Mouse (Mus musculus) bone marrow, adult 2 months (tissue): ENCODE data around the gene Sfn. TPM values are rescaled to one million over a fixed set of nuclear protein-coding genes. Genes with fewer than 3 reads are reported as not detected.
"Not testable (repeated sequence)": the region's sequence is repeated elsewhere in the genome, so short reads cannot be mapped to it uniquely, and the experiment has no call there.

ENCODE experiments used
- H3K27ac ChIP-seq: fragments of 200-500 bp; 2 replicates; pipeline ENCODE4 v1.5.1; 2012; ENCODE audit warnings: low read depth, mild to moderate bottlenecking, control low read depth, inconsistent platforms, low read length; ENCODE audit not compliant: control insufficient read depth, poor library complexity, insufficient read depth
- H3K4me1 ChIP-seq: fragments of 200-500 bp; 2 replicates; pipeline ENCODE4 v1.6.1; 2011; ENCODE audit warnings: low read length; ENCODE audit not compliant: control insufficient read depth, insufficient read depth
- H3K4me3 ChIP-seq: fragments of 200-500 bp; replicated peaks from 2 replicates; pipeline ENCODE3; 2011; ENCODE audit warnings: mild to moderate bottlenecking, low read depth, low read length, control low read depth; ENCODE audit not compliant: control insufficient read depth
- CTCF ChIP-seq: fragments of 200-500 bp; IDR thresholded peaks from 2 replicates; pipeline ENCODE4 v1.5.1; 2011; ENCODE audit warnings: low read length, control low read depth; ENCODE audit not compliant: control insufficient read depth, insufficient read depth
- POLR2A ChIP-seq: fragments of 200-500 bp; IDR thresholded peaks from 2 replicates; pipeline ENCODE4 v1.6.1; 2011; ENCODE audit warnings: low read depth, mild to moderate bottlenecking, control low read depth, low read length, borderline replicate concordance; ENCODE audit not compliant: control insufficient read depth
- WGBS: fragments of 180-500 bp; shearing (Covaris S2); methylation state at CpG from one replicate; pipeline ENCODE4 v1.1.7; 2018; 5-methylcytosine and 5-hydroxymethylcytosine counted together
- polyA plus RNA-seq: library from polyadenylated mRNA; stranded (reverse); fragments of >200 nt; gene quantifications from 2 replicates; pipeline ENCODE4 v1.2.4, GENCODE M21; 2011; ENCODE audit warnings: low replicate concordance; ENCODE audit not compliant: missing spikeins, insufficient read depth, insufficient read length

The Sfn gene
- polyA plus RNA-seq: 10.3 and 19.0 TPM in 2 replicates

DNA sequence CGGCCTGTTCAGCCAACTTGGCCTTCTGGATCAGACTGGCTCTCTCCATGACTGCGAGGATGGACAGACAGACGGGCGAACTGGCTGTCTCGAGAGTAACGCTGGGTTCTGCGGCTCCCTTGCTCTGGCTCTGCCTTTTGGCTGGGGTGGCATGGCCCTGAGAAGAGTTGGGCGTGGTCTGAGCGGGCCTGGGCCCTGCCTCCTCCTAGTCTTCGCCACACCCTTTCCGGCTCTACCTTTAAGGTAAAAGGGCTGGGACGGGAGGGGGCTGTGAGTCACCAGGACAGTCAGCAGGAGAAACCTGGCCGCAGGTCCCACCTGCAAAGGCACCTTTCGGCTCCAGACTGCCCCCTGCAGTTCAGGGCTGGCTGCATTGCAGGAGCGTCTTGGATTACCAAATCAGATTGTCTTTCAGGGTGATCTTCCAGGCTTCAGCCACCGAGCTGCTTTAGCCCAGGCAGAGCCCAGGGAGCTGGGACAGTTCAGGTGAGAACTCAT is at the start of gene Sfn:
Gene Sfn (minus strand): TSS at position 448 of the 498 bp plus-strand sequence.
- no peak within 1 kb of the TSS for H3K27ac ChIP-seq
- H3K4me3 ChIP-seq: no peak within 1 kb of the TSS
- TF ChIP-seq POLR2A (no peak), CTCF (peak; percentile 61)
- no peaks in the 10 kb centered on the region; the same call in 1 of the 2 replicates for H3K4me1 ChIP-seq
- 9% methylated on average over 16 of the region's 16 CpGs for WGBS

DNA sequence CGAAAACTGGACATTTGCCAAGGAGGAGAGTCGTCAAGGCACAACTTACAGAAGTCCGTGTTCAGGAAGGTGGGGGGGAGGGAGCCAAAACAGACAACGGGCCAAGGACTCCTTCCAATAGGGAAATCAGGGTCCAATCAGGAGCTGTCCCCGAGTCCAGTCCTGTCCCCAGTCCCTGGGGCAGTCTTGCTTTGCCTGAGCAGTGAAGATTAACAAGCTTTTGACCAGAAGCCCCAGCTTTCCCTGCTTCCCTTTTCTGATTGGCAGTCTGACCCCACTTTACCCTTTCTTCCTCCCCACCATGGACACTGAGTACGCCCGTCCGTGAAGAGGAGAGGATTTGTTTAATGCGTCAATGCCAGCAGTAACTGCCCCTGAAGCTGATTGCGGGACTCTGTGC is 49.5 kb upstream of the Sfn start:
- H3K27ac ChIP-seq: no peak overlapping the region
- 25% methylated on average over 10 of the region's 10 CpGs for WGBS
- H3K4me1 ChIP-seq: no peaks in the 10 kb centered on the region; the same call in 1 of the 2 replicates

DNA sequence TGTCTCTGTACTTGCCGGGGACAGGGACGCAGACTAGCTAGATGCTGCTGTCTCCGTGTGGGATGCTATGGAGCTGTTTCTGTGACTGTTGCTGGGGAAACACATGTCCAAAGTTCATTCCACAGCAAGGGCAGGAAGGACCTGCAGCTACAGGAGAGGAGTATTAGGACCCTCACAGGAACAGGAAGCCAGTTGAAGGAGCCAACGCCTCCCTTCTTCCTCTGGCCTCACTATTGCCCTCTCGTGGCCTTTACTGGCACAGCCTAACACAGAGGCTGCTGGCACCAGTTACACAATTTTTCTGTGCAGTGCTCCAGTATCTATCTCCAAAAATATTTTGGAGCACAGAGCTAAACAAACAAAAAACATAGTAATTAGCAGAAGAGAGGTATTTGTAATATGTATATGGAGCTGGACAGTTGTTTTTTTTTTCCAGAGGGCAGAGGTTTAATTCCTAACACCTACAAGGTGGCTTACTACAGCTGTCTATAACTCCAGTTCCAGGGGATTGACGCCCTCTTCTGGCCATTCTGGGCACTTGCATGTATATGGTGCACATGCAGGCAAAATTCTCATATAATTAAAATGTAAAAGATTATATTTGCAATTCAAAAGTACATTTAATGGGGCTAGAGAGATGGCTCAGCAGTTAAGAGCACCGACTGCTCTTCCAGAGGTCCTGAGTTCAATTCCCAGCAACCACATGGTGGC is 48.2 kb upstream of the Sfn start, which contains the start of gene Zdhhc18:
Gene Zdhhc18 (minus strand): TSS at position 166 of the 711 bp plus-strand sequence.
- Histone ChIP-seq H3K27ac (peak within 1 kb of the TSS; percentile 34), H3K4me1 (no peaks in the 10 kb centered on the region; the same call in 1 of the 2 replicates), H3K4me3 (peak within 1 kb of the TSS; percentile 72)
- 25% methylated on average over 7 of the region's 7 CpGs for WGBS
- TF ChIP-seq POLR2A: no peak
- TF ChIP-seq CTCF: peak; percentile 96

More for the DNA sequence above, 49.5 kb upstream of the Sfn start:
- no peak for TF ChIP-seq POLR2A
- no peak for TF ChIP-seq CTCF
- no peak overlapping the region for H3K4me3 ChIP-seq

DNA sequence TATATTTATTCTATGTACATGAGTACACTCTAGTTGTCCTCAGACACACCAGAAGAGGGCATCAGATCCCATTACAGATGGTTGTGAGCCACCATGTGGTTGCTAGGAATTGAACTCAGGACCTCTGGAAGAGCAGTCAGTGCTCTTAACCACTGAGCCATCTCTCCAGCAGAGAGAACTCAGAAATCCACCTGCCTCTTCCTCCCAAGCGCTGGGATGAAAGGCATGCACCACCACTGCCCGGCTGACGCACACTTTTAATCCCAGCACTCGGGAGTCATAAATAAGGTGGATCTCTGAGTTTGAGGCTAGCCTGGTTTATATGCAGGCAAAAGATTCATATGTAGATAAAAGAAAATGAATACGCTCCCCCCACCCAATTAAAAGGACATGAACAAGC is 47.5 kb upstream of the Sfn start:
- 72% methylated on average over 5 of the region's 5 CpGs for WGBS
- Histone ChIP-seq H3K27ac (peak overlapping the region; percentile 34; the same call in 1 of the 2 replicates), H3K4me3 (peak overlapping the region; percentile 6)
- H3K4me1 ChIP-seq: not testable (repeated sequence)

DNA sequence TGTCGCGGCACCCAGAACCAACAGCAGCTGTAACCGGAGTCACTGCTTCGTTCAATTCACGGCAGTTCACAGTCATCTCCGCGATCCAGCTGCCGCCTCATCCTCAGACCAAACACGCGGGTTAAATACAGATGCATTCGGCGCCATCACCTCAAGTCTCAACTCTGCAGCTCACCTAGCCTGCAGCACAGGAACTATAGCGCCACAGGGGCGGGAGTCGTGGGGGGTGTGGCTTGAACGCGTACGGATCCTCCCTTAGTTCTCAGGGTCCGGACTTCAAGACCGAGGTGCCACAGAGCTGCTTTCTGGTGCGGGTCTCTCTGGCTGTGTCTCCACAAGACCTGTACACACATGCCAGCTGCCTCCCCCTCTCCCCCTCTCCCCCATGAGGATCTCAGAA is 43.7 kb upstream of the Sfn start:
- 86% methylated on average over 21 of the region's 21 CpGs for WGBS
- TF ChIP-seq CTCF (no peak), POLR2A (no peak)
- no peak overlapping the region for H3K4me3 ChIP-seq
- no peaks in the 10 kb centered on the region; the same call in 1 of the 2 replicates for H3K4me1 ChIP-seq
- H3K27ac ChIP-seq: no peak overlapping the region

DNA sequence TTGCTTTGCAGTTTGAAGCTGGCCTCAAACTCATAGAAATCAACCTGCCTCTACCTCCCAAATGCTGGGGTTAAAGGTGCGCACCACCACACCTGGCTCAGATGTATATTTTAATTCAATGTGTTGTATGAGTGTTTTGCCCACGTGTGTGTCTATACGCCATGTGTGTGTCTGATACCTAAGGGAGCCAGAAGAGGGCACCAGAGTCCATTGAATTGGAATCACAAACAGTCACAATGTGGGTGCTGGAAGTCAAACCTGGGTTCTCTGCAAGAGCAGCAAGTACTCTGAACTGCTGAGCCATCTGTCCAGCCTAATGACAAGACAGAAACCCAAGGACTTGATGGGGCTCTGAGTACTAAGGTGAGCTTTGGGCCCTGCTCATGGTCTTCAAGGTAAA is 43.2 kb upstream of the Sfn start:
- Histone ChIP-seq H3K27ac (no peak overlapping the region), H3K4me3 (no peak overlapping the region), H3K4me1 (no peaks in the 10 kb centered on the region; the same call in 1 of the 2 replicates)
- TF ChIP-seq CTCF: no peak
- TF ChIP-seq POLR2A: no peak
- WGBS: 91% methylated on average over 3 of the region's 3 CpGs

DNA sequence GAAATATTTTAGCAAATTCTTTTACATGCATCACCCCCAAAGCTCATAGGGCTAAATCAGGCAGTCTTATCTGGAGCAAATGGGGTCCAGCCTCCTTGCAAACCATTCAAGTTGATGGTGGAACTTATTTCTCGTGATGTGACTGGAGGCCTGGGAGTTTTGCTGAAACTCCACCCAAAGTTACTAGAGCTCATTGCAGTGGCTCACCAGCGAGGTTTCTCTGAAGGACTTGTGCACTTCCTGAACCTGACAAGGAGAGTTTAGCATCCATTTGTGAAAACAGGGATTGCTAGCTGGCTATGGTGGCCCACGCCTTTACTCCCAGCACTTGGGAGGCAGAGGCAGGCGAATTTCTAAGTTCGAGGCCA is 32.1 kb upstream of the Sfn start:
- H3K4me3 ChIP-seq: no peak overlapping the region
- H3K27ac ChIP-seq: no peak overlapping the region
- TF ChIP-seq CTCF: no peak
- TF ChIP-seq POLR2A: no peak
- WGBS: 72% methylated on average over 5 of the region's 5 CpGs
- peaks cover 4% of the 10 kb centered on the region for H3K4me1 ChIP-seq

DNA sequence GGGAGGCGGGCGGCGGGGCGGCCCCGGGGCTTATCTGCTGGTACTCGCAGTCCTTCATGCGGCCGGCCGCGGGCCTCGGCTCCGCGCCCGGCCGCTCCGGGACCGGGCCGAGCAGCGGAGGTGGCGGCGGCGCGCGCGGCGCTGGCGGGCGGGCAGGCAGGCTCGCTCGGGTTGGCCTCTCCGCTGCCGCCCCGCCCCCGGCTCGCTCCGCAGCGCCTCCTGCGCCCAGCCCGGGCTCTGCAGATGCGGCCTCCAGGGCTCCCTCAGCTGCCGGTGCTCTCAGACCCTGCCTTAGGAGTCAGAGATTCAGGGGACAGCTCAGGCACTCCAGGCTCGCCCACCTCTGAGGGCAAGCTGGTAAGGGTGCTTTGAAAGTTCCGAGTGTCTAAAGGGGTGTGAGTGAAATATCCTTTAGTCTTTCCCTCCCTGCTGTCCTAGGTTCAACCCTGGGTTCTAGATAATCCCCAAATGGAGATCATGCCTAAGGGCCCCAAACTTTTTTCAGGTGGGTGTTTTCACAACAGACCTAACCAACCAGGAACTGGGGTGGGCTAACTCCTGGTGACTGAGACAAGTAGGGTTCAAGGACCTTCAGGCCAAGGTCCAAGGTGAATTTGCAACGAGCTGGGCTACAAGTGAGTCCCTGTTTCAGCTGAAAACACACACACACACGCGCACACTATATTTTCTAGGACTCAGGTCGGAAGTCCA is 31.5 kb upstream of the Sfn start:
- Histone ChIP-seq H3K27ac (peak overlapping the region; percentile 83; the same call in 1 of the 2 replicates), H3K4me1 (peaks cover 5% of the 10 kb centered on the region), H3K4me3 (peak overlapping the region; percentile 46)
- WGBS: 8% methylated on average over 45 of the region's 47 CpGs
- TF ChIP-seq POLR2A: 0 out of 2 replicates have a peak, but pooled peaks have one; percentile 33
- TF ChIP-seq CTCF: peak; percentile 63
